In the genomic region with DNA sequence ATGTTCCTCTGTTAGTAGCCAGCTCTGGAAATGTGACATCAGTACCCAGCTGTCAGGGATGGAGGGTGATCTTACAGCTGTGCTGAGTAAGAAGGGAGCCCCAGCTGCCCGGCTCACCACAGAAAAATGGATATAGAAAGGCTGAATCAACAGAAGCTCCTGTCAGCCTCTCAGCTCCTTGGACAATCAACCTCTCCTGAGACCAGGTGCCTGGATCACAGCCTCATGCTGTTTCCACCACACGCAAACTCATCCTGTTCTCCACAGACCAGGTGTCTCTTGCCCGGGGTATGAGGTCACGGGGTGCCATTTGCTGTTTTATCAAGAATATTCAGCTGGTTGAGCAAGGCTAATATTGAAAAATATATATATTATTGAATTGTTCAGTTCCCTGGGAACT, we compare ENCODE assay signal across 22 mouse cellular contexts.
DNase-seq lines count a peak whose midpoint lies in the region; ATAC-seq and TF ChIP-seq lines count a peak whose summit lies in the region.
"Had no signal": no experiment of that assay in that cellular context is flagged by ENCODE, and none has a peak within 500 bp of the region (broad histone marks: within the 10 kb centered on the region; RNA-seq: fewer than 3 reads in every experiment).

No protein-coding gene starts in this region.

- no peak for TF ChIP-seq POLR2A in CH12.LX (IDR thresholded peaks at IDR 0.05; ENCODE audit: low read depth, low read length)

- in situ Hi-C loops in CH12.LX (cut with MboI; ENCODE audit: low pct_ligation_motif_present, low pct_unique_long_range_greater_than_20kb, low sequenced_read_pairs), result no loop called here

- no peak for TF ChIP-seq EP300 in CH12.LX (IDR thresholded peaks at IDR 0.05; ENCODE audit: low read length)

- H3K4me1 ChIP-seq in hindbrain, embryonic 13.5 days (replicated peaks), result peaks cover 14% of the 10 kb centered on the region
- H3K4me1 ChIP-seq in hindbrain, embryonic 12.5 days, result no peaks in the 10 kb centered on the region; the same call in 1 of the 2 replicates
- peaks cover 1 to 13% of the 10 kb centered on the region in 2 experiments; a peak in 3 of 4 replicates for H3K4me1 ChIP-seq in CH12.LX (ENCODE audit: control insufficient read depth in 1 of 2, insufficient read depth in 2 of 2)
- H3K4me1 ChIP-seq in forebrain, embryonic 16.5 days (replicated peaks; ENCODE audit: control insufficient read depth, insufficient read depth, low read length), result peaks cover 4% of the 10 kb centered on the region; the same call in 1 of the 2 replicates
- H3K4me1 ChIP-seq in midbrain, embryonic 14.5 days (ENCODE audit: control insufficient read depth, insufficient read depth, low read length), result peaks cover 4% of the 10 kb centered on the region; the same call in 1 of the 2 replicates
- H3K4me1 ChIP-seq: heart, embryonic 12.5 days had no signal

- no peak for DNase-seq in CH12.LX (ENCODE audit: extremely low read depth)
- peak; percentile 20 for DNase-seq in midbrain, embryonic 14.5 days
- DNase-seq in thymus, adult 18-20 months, result no peak
- no peak for DNase-seq in heart, postnatal 10 days
- DNase-seq: adrenal gland, postnatal 36 days; B cell, adult 2 months; cerebellum, adult 2 months; cerebellum, postnatal 36 days; gastrocnemius, postnatal 10 days; heart, adult 11 months; kidney, adult 8-10 months; kidney, postnatal 25 days; lung, adult 2 months; right cerebral cortex, adult 18-20 months; thymus, adult 2 months had no signal

- 67% methylated on average over 4 of the region's 4 CpGs for WGBS in hindbrain, embryonic 13.5 days
- 75% methylated on average over 4 of the region's 4 CpGs for WGBS in hindbrain, embryonic 12.5 days
- 85% methylated on average over 4 of the region's 4 CpGs for WGBS in forebrain, embryonic 16.5 days
- WGBS in midbrain, embryonic 14.5 days, result 77% methylated on average over 4 of the region's 4 CpGs

- no peak for TF ChIP-seq CTCF in CH12.LX (conservative IDR thresholded peaks at IDR 0.05 in 1 of 2, IDR thresholded peaks at IDR 0.05 in 1 of 2; ENCODE audit: low read depth in 2 of 2, low read length in 2 of 2)

- intact Hi-C loops in heart, postnatal 10 days (cut with DNase I), result no loop called here

- H3K9me3 ChIP-seq in hindbrain, embryonic 13.5 days, result no peaks in the 10 kb centered on the region
- H3K9me3 ChIP-seq in hindbrain, embryonic 12.5 days (replicated peaks), result no peaks in the 10 kb centered on the region
- no peaks in the 10 kb centered on the region for H3K9me3 ChIP-seq in CH12.LX (replicated peaks; ENCODE audit: low read length)
- H3K9me3 ChIP-seq in forebrain, embryonic 16.5 days (ENCODE audit: control insufficient read depth, low read length), result no peaks in the 10 kb centered on the region
- H3K9me3 ChIP-seq in midbrain, embryonic 14.5 days (ENCODE audit: control insufficient read depth, low read length), result no peaks in the 10 kb centered on the region
- H3K9me3 ChIP-seq: heart, embryonic 12.5 days; liver, embryonic 12.5 days; megakaryocyte, embryonic 14.5 days had no signal

- H3K79me2 ChIP-seq in CH12.LX (replicated peaks; ENCODE audit: control insufficient read depth, extremely low read depth, insufficient read depth, poor library complexity, severe bottlenecking), result no peaks in the 10 kb centered on the region

- dilution Hi-C loops in CH12.LX (cut with MboI; ENCODE audit: extremely low pct_ligation_motif_present, extremely low pct_unique_long_range_greater_than_20kb, low sequenced_read_pairs), result no loop called here

- H3K36me3 ChIP-seq in hindbrain, embryonic 13.5 days, result no peaks in the 10 kb centered on the region
- no peaks in the 10 kb centered on the region for H3K36me3 ChIP-seq in hindbrain, embryonic 12.5 days
- H3K36me3 ChIP-seq in CH12.LX (replicated peaks in 1 of 2; ENCODE audit: control insufficient read depth in 1 of 2, insufficient read depth in 1 of 2, low read length in 1 of 2), result no peaks in the 10 kb centered on the region
- no peaks in the 10 kb centered on the region for H3K36me3 ChIP-seq in forebrain, embryonic 16.5 days (ENCODE audit: control insufficient read depth, insufficient read depth)
- no peaks in the 10 kb centered on the region for H3K36me3 ChIP-seq in midbrain, embryonic 14.5 days (ENCODE audit: control insufficient read depth, insufficient read depth, low read length)
- H3K36me3 ChIP-seq: heart, embryonic 12.5 days; liver, embryonic 12.5 days had no signal

- no peak overlapping the region for H3K4me3 ChIP-seq in hindbrain, embryonic 13.5 days
- H3K4me3 ChIP-seq in hindbrain, embryonic 12.5 days, result no peak overlapping the region
- H3K4me3 ChIP-seq in CH12.LX (replicated peaks in 1 of 3; ENCODE audit: low read depth in 2 of 3, low read length in 2 of 3, poor library complexity in 1 of 3), result no peak overlapping the region
- H3K4me3 ChIP-seq in forebrain, embryonic 16.5 days (replicated peaks; ENCODE audit: low read length), result no peak overlapping the region
- no peak overlapping the region for H3K4me3 ChIP-seq in midbrain, embryonic 14.5 days (replicated peaks; ENCODE audit: low read depth, low read length)
- H3K4me3 ChIP-seq: heart, embryonic 12.5 days; liver, embryonic 12.5 days; megakaryocyte, embryonic 14.5 days; myocyte had no signal

- no peaks in the 10 kb centered on the region for H3K27me3 ChIP-seq in hindbrain, embryonic 13.5 days
- H3K27me3 ChIP-seq in hindbrain, embryonic 12.5 days, result no peaks in the 10 kb centered on the region
- no peaks in the 10 kb centered on the region for H3K27me3 ChIP-seq in CH12.LX (replicated peaks)
- H3K27me3 ChIP-seq in forebrain, embryonic 16.5 days (replicated peaks; ENCODE audit: control insufficient read depth, insufficient read depth, low read length), result no peaks in the 10 kb centered on the region
- H3K27me3 ChIP-seq in midbrain, embryonic 14.5 days (ENCODE audit: control insufficient read depth, insufficient read depth, low read length), result no peaks in the 10 kb centered on the region
- H3K27me3 ChIP-seq: heart, embryonic 12.5 days; liver, embryonic 12.5 days; megakaryocyte, embryonic 14.5 days had no signal

- no peak overlapping the region for H3K9ac ChIP-seq in hindbrain, embryonic 13.5 days
- H3K9ac ChIP-seq in hindbrain, embryonic 12.5 days, result no peak overlapping the region
- H3K9ac ChIP-seq in CH12.LX (ENCODE audit: insufficient read depth, low read depth), result no peak overlapping the region
- H3K9ac ChIP-seq in forebrain, embryonic 16.5 days (replicated peaks; ENCODE audit: low read depth, low read length), result no peak overlapping the region
- H3K9ac ChIP-seq in midbrain, embryonic 14.5 days (replicated peaks; ENCODE audit: low read length), result no peak overlapping the region
- H3K9ac ChIP-seq: heart, embryonic 12.5 days; liver, embryonic 12.5 days had no signal

- no peak overlapping the region for H3K4me2 ChIP-seq in hindbrain, embryonic 13.5 days
- H3K4me2 ChIP-seq in hindbrain, embryonic 12.5 days (replicated peaks), result no peak overlapping the region
- H3K4me2 ChIP-seq in CH12.LX (ENCODE audit: insufficient read depth, low read depth, poor library complexity, severe bottlenecking), result no peak overlapping the region
- no peak overlapping the region for H3K4me2 ChIP-seq in forebrain, embryonic 16.5 days (ENCODE audit: low read length)
- no peak overlapping the region for H3K4me2 ChIP-seq in midbrain, embryonic 14.5 days (ENCODE audit: low read length)
- H3K4me2 ChIP-seq: heart, embryonic 12.5 days; liver, embryonic 12.5 days had no signal

- H3K27ac ChIP-seq in hindbrain, embryonic 13.5 days, result peak overlapping the region; percentile 66
- no peak overlapping the region for H3K27ac ChIP-seq in hindbrain, embryonic 12.5 days
- no peak overlapping the region for H3K27ac ChIP-seq in CH12.LX (ENCODE audit: insufficient read depth, low read depth)
- H3K27ac ChIP-seq in forebrain, embryonic 16.5 days (ENCODE audit: low read length), result no peak overlapping the region
- no peak overlapping the region for H3K27ac ChIP-seq in midbrain, embryonic 14.5 days (replicated peaks; ENCODE audit: low read depth, low read length)
- H3K27ac ChIP-seq: liver, embryonic 12.5 days had no signal

- TF ChIP-seq RAD21 in CH12.LX (IDR thresholded peaks at IDR 0.05; ENCODE audit: low read depth, low read length), result no peak

- peak; percentile 38; the same call in 1 of the 2 replicates for ATAC-seq in hindbrain, embryonic 13.5 days (ENCODE audit: low FRiP score)
- ATAC-seq in hindbrain, embryonic 12.5 days (ENCODE audit: low FRiP score), result no peak
- ATAC-seq in forebrain, embryonic 16.5 days, result peak; percentile 24; the same call in 1 of the 2 replicates
- no peak for ATAC-seq in midbrain, embryonic 14.5 days (ENCODE audit: low FRiP score, low TSS enrichment)
- ATAC-seq: liver, embryonic 12.5 days had no signal

TF ChIP-seq in CH12.LX, 34 proteins besides CTCF, POLR2A, EP300 and RAD21:
- no peak for TF ChIP-seq JUN (IDR thresholded peaks at IDR 0.05; ENCODE audit: insufficient read depth, low read depth, low read length)
- peak; percentile 38; the same call in 1 of the 2 replicates for TF ChIP-seq ETS1 (conservative IDR thresholded peaks at IDR 0.05; ENCODE audit: low read depth, low read length)
- TF ChIP-seq SMC3 (IDR thresholded peaks at IDR 0.05; ENCODE audit: low read depth, low read length), result no peak
- TF ChIP-seq NELFE (IDR thresholded peaks at IDR 0.05; ENCODE audit: low read depth, low read length), result no peak
- no peak for TF ChIP-seq USF2 (conservative IDR thresholded peaks at IDR 0.05; ENCODE audit: low read depth, low read length)
- TF ChIP-seq NRF1 (IDR thresholded peaks at IDR 0.05; ENCODE audit: low read depth, low read length), result no peak

Comparison
In these comparisons a context has a peak if more than half of its experiments do, and no peak if none do; other contexts are left out.
1. ATAC-seq: peak in hindbrain, embryonic 13.5 days (single experiment) and forebrain, embryonic 16.5 days (single experiment); none in hindbrain, embryonic 12.5 days (single experiment) and midbrain, embryonic 14.5 days (single experiment).